10 mouse cellular contexts compared by ENCODE assay signal in the genomic region with DNA sequence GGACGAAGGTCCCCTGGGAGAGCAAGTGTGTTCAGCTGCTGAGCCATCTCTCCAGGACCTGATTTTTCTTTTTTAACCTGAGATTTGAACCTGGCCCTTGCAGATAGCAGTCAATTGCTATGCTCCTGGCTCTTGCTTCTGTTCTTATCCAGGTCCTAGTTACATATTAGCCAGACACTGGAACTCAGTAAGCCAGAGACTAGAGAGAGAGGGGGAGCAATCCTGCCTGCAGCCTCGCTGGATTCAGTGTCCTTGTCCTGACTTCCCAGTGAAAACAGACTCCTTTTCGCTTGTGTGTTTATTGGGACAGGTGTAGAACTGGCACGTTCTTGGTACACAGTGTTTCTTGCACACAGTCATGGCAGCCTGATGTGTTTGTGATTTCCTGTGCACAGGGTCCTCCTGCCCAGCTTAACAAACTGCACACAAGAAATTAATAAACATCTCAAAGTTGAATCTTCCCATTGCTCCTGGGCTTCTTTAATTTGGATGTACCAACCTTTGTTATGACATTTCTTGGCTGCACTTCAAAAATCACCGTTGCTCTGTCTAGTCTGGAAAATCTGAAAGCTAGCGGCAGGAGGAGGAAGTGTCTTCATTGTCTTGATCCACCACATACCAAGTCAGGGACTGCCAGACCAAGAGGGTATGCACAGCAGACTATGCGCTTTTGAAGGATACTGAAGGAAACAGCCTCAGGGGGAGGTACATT.
DNase-seq lines count a peak whose midpoint lies in the region; ATAC-seq and TF ChIP-seq lines count a peak whose summit lies in the region.
"Had no signal": no experiment of that assay in that cellular context is flagged by ENCODE, and none has a peak within 500 bp of the region (broad histone marks: within the 10 kb centered on the region; RNA-seq: fewer than 3 reads in every experiment).

No protein-coding gene starts in this region.

- no peaks in the 10 kb centered on the region for H3K36me3 ChIP-seq in testis, adult 2 months (ENCODE audit: control insufficient read depth, insufficient read depth, low read length)
- no peaks in the 10 kb centered on the region for H3K36me3 ChIP-seq in limb, embryonic 15.5 days
- H3K36me3 ChIP-seq: hindbrain, embryonic 10.5 days had no signal

- peak overlapping the region; percentile 40; the same call in 1 of the 2 replicates for H3K4me3 ChIP-seq in gastrocnemius, adult 2 months
- H3K4me3 ChIP-seq in testis, adult 2 months (ENCODE audit: control insufficient read depth, low read depth, low read length): no peak overlapping the region
- H3K4me3 ChIP-seq in limb, embryonic 15.5 days: no peak overlapping the region
- H3K4me3 ChIP-seq: hindbrain, embryonic 10.5 days had no signal

- H3K9me3 ChIP-seq in limb, embryonic 15.5 days: no peaks in the 10 kb centered on the region
- H3K9me3 ChIP-seq: hindbrain, embryonic 10.5 days had no signal

- WGBS in limb, embryonic 15.5 days: 42% methylated on average over 7 of the region's 7 CpGs

- no peak for TF ChIP-seq POLR2A in testis, adult 2 months (IDR thresholded peaks at IDR 0.05; ENCODE audit: control insufficient read depth, low read depth, low read length)

- ATAC-seq in limb, embryonic 15.5 days (ENCODE audit: insufficient number of reproducible peaks, low FRiP score, low TSS enrichment, low read depth): no peak

- no peak overlapping the region for H3K9ac ChIP-seq in limb, embryonic 15.5 days

- TF ChIP-seq CTCF in gastrocnemius, adult 2 months (IDR thresholded peaks at IDR 0.05): no peak
- no peak for TF ChIP-seq CTCF in testis, adult 2 months (IDR thresholded peaks at IDR 0.05; ENCODE audit: control insufficient read depth, insufficient read depth, insufficient replicate concordance, low read depth, low read length)

- DNase-seq in gastrocnemius, adult 2 months: no peak
- no peak for DNase-seq in gastrocnemius, postnatal 25 days
- DNase-seq in testis, postnatal 10 days (ENCODE audit: low spot score): no peak
- DNase-seq in yolk sac, embryonic 10.5 days (ENCODE audit: low spot score): peak; percentile 74
- no peak for DNase-seq in cerebellum, adult 9-10 months
- DNase-seq in layer of hippocampus, adult 9-10 months (ENCODE audit: low spot score): no peak
- DNase-seq: cerebellum, adult 11 months had no signal

- no peaks in the 10 kb centered on the region for H3K27me3 ChIP-seq in testis, adult 2 months (ENCODE audit: control insufficient read depth, insufficient read depth, low read length)
- no peaks in the 10 kb centered on the region for H3K27me3 ChIP-seq in limb, embryonic 15.5 days

- 0 out of 2 replicates have a peak overlapping the region, but pooled peaks have one; percentile 36 for H3K4me2 ChIP-seq in limb, embryonic 15.5 days

- peak overlapping the region; percentile 57; the same call in 1 of the 2 replicates for H3K27ac ChIP-seq in gastrocnemius, adult 2 months
- peak overlapping the region; percentile 32; the same call in 1 of the 2 replicates for H3K27ac ChIP-seq in testis, adult 2 months (ENCODE audit: control insufficient read depth, insufficient read depth, low read depth, low read length)
- peak overlapping the region; percentile 78 for H3K27ac ChIP-seq in limb, embryonic 15.5 days
- H3K27ac ChIP-seq: hindbrain, embryonic 10.5 days had no signal

- peaks cover 6% of the 10 kb centered on the region for H3K4me1 ChIP-seq in testis, adult 2 months (ENCODE audit: control insufficient read depth, insufficient read depth, low read length)
- peaks cover 22% of the 10 kb centered on the region for H3K4me1 ChIP-seq in limb, embryonic 15.5 days

- intact Hi-C loops in gastrocnemius, adult 2 months (cut with DNase I): no loop called here
